Mouse (Mus musculus): ENCODE data around the gene Dab1. TPM values are rescaled to one million over a fixed set of nuclear protein-coding genes. Genes with fewer than 3 reads are reported as not detected.

The Dab1 gene
- polyA plus RNA-seq, 1 experiment from 2014 or later: 66.3 TPM

DNA sequence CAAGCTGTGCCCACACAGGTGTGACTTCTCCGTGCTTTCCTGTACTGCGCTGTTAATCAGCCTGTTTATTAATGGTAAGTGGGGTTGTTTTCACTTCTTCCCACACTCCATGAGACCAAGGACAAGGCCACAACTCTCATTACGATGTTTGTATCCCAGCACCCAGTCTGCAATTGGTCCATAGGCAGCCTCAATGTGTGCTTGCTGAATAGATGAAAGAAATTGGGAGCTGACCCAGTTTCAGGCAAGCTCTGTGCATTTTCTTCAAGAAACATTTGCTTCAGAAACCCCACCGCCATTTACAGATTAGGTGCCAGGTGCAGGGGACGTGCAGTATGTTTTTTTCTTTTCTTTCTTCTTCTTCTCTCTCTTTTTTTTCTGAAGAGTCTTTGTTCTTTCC lies 447.7 kb downstream of the Dab1 start:
- Histone ChIP-seq H3K9ac (replicated peaks) (no peak overlapping the region), H3K9me3 (no peaks in the 10 kb centered on the region), H3K4me3 (no peak overlapping the region), H3K4me2 (replicated peaks) (no peak overlapping the region), H3K27me3 (no peaks in the 10 kb centered on the region), H3K27ac (replicated peaks) (no peak overlapping the region; the same call in 1 of the 2 replicates), H3K36me3 (no peaks in the 10 kb centered on the region), H3K4me1 (peaks cover 12% of the 10 kb centered on the region)
- no peak for ATAC-seq (ENCODE audit: low FRiP score, low read depth)
- WGBS: 70% methylated on average over 5 of the region's 5 CpGs

DNA sequence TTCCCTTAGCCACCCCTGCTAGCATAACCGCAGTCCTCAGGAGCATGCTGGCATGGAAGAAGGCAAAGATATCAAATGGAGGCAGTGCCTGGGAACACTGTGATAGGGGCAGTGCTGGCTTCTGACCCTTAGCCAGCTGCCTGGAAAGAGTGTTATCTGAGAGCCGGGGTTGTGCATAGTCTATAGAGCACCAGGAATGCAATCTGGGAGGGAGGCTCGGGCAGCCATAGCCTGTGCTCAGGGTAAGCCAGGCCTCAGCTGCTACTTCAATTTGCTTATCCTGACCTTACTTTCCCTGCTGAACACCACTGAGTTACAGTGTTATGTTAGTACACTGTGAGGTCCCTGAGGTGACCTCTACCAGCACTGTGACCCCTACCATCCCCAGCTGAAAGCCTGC lies 448.6 kb downstream of the Dab1 start:
- Histone ChIP-seq H3K27ac (replicated peaks) (no peak overlapping the region), H3K9ac (replicated peaks) (no peak overlapping the region), H3K9me3 (no peaks in the 10 kb centered on the region), H3K36me3 (no peaks in the 10 kb centered on the region), H3K4me1 (peaks cover 12% of the 10 kb centered on the region), H3K27me3 (no peaks in the 10 kb centered on the region), H3K4me2 (replicated peaks) (no peak overlapping the region), H3K4me3 (no peak overlapping the region)
- ATAC-seq (ENCODE audit: low FRiP score, low read depth): no peak
- WGBS: 40% methylated on average over 3 of the region's 3 CpGs

DNA sequence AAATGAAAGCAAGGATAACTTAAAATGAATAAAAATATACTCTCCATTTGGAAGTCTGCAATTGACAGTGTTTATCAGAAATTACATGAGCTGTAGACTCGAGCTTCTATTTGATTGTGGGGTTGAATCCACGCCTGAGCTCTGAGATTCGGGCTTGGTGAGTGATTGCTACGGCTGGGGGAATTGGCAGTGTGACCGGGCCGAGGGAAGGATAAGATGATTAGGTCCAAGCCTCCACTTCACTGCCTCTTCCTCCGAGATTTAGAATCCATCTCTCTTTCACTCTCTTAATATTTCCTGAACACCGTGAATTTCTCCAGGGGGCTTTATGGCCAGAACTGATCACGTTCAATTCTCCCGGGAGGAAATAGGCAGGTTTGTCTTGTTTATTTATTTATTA lies 452.1 kb downstream of the Dab1 start:
- H3K36me3 ChIP-seq: no peaks in the 10 kb centered on the region
- no peak for ATAC-seq (ENCODE audit: low FRiP score, low read depth)
- peaks cover 20% of the 10 kb centered on the region for H3K4me1 ChIP-seq
- WGBS: 50% methylated on average over 10 of the region's 10 CpGs
- no peak overlapping the region for H3K27ac ChIP-seq (replicated peaks)
- no peak overlapping the region for H3K4me2 ChIP-seq (replicated peaks)
- no peak overlapping the region for H3K4me3 ChIP-seq
- peaks cover 5% of the 10 kb centered on the region; the same call in 1 of the 2 replicates for H3K27me3 ChIP-seq
- no peak overlapping the region for H3K9ac ChIP-seq (replicated peaks)
- H3K9me3 ChIP-seq: no peaks in the 10 kb centered on the region

DNA sequence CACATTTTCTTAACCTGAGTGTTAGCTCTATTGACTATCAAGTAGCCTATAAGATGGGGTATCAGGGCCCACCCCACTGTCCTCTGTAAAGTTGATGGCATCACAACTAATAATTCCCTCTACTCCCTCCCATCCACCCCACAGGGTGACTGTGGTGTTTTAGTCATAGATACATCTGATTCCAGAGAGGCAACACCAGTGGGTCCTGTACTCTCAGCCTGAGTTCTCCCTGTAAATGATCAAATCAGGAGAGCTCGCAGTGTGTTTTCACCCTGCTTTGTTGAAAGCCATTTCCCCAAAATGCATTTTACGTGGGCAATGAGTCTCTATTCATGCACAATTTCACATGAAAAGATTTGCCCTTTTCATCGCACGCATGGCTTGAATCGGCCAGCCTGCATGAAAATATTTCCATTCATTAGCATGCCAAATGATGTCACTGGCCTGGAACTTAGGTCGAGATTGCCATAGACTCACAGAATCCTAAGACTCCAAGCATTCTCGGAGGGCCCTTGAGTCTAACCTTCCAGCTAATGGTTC lies 454.8 kb downstream of the Dab1 start:
- WGBS: 27% methylated on average over 7 of the region's 7 CpGs
- Histone ChIP-seq H3K27me3 (peaks cover 5% of the 10 kb centered on the region; the same call in 1 of the 2 replicates), H3K36me3 (no peaks in the 10 kb centered on the region), H3K4me1 (peaks cover 11% of the 10 kb centered on the region), H3K9ac (replicated peaks) (no peak overlapping the region), H3K9me3 (no peaks in the 10 kb centered on the region), H3K4me3 (no peak overlapping the region), H3K27ac (replicated peaks) (peak overlapping the region; percentile 31; the same call in 1 of the 2 replicates), H3K4me2 (replicated peaks) (no peak overlapping the region)
- peak; percentile 49; the same call in 1 of the 2 replicates for ATAC-seq (ENCODE audit: low FRiP score, low read depth)

DNA sequence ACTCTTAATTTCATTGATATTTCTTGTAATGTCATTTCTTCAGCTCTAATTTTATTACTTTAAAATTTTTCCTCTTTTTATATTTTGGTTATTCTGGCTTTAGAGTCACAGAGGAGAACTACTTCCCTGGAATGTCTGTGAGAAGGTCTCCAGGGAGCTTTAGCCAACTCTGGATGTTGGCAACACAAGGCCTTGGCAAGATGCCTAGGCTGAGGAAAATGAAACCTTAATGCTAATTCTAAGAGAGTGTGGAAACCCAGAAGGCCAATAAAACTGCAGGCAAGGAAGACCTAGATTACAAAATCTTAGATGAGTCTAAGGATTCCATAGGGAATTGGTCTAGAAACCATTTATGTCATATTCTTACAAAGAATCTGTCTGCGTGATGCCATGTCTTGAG lies 458.6 kb downstream of the Dab1 start:
- 80% methylated on average over 1 of the region's 1 CpGs for WGBS
- no peaks in the 10 kb centered on the region for H3K9me3 ChIP-seq
- peaks cover 5% of the 10 kb centered on the region; the same call in 1 of the 2 replicates for H3K27me3 ChIP-seq
- no peaks in the 10 kb centered on the region for H3K36me3 ChIP-seq
- no peak for ATAC-seq (ENCODE audit: low FRiP score, low read depth)
- H3K4me3 ChIP-seq: no peak overlapping the region
- no peak overlapping the region for H3K4me2 ChIP-seq (replicated peaks)
- peaks cover 11% of the 10 kb centered on the region for H3K4me1 ChIP-seq
- H3K27ac ChIP-seq (replicated peaks): no peak overlapping the region
- no peak overlapping the region for H3K9ac ChIP-seq (replicated peaks)

DNA sequence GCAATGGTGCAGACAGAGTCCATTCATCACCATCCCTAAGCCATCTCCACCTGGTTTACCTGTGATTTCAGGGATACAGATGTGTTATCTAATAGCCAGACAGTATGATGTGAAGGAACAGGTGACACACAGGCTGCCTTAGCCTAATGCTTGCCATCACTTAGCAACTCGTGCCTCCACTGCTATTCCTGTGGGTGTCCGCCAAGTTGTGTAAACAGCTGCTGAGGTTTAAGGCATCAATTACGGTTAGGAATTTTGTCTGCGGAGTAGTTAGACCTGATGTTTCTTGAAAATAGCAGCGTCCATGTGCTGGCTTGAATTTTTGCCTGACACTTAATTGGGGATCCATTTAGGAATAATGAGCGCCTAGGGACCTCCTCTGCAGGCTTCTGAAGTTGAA lies 487.1 kb downstream of the Dab1 start:
- WGBS: 79% methylated on average over 6 of the region's 6 CpGs
- no peak overlapping the region for H3K27ac ChIP-seq (replicated peaks)
- H3K27me3 ChIP-seq: no peaks in the 10 kb centered on the region
- no peak overlapping the region for H3K4me3 ChIP-seq
- H3K9ac ChIP-seq (replicated peaks): no peak overlapping the region
- no peak for ATAC-seq (ENCODE audit: low FRiP score, low read depth)
- no peaks in the 10 kb centered on the region for H3K36me3 ChIP-seq
- H3K4me1 ChIP-seq: no peaks in the 10 kb centered on the region
- H3K4me2 ChIP-seq (replicated peaks): no peak overlapping the region
- H3K9me3 ChIP-seq: no peaks in the 10 kb centered on the region

DNA sequence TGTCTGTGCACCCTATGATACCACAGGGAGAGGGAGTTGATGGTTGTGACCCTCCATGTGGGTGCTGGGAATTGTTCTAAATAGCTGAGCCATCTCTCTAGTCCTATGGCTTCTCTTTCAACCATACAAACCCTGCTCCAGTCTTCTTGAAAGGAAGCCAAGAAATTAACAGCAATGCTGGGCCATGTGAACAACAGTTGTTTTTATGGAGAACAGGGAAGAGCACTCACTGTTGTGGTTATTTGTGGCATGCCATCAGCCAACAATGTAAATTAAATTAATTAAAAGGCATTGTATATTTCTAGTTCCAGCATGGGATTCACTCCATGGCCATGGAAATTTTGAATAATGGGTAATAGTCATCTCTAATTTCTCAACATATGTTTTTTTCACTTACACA lies 492.5 kb downstream of the Dab1 start:
- Histone ChIP-seq H3K27me3 (no peaks in the 10 kb centered on the region), H3K9me3 (no peaks in the 10 kb centered on the region), H3K4me1 (peaks cover 9% of the 10 kb centered on the region), H3K4me2 (replicated peaks) (no peak overlapping the region), H3K27ac (replicated peaks) (no peak overlapping the region), H3K9ac (replicated peaks) (no peak overlapping the region), H3K4me3 (no peak overlapping the region), H3K36me3 (no peaks in the 10 kb centered on the region)
- ATAC-seq (ENCODE audit: low FRiP score, low read depth): no peak

DNA sequence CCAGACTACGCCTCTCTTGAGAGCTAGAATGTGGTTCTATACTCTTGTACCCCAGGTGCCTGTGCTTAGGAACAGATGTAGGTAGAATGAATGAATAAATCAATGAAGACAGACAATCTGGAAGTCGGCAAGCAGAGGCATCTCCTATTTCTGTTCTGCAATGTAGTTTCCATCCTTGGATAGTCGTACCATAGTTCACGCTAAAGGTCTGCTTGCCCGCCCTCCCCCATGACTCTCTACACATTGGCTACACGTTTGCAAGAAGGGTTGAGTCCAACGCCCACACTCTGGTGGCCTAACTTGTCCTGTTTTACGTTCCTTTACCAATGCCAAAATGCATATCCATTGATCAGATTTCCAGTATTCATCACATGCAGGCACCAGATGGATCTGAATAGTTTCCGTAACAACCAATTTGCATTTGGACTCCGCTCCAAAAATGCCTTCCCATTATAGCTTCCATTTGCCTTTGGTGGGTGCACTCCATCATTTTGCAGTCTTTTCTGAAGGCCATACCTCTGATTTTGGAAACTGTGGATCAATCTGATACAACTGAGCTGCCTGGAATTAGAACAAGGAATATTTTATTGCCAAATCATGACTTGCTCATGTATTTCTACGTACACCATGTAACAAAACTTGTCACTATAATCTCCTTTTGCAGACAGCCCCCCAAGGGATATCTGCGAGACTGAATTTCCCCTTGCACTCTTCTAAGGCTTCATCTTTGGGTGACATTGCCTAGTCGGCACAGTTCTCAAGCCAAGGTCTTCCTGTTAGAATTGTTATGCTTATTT lies 494.2 kb downstream of the Dab1 start:
- Histone ChIP-seq H3K9ac (replicated peaks) (no peak overlapping the region), H3K4me2 (replicated peaks) (no peak overlapping the region), H3K9me3 (no peaks in the 10 kb centered on the region), H3K4me1 (peaks cover 9% of the 10 kb centered on the region), H3K36me3 (no peaks in the 10 kb centered on the region), H3K27me3 (no peaks in the 10 kb centered on the region), H3K27ac (replicated peaks) (no peak overlapping the region), H3K4me3 (no peak overlapping the region)
- 80% methylated on average over 13 of the region's 13 CpGs for WGBS
- no peak for ATAC-seq (ENCODE audit: low FRiP score, low read depth)

DNA sequence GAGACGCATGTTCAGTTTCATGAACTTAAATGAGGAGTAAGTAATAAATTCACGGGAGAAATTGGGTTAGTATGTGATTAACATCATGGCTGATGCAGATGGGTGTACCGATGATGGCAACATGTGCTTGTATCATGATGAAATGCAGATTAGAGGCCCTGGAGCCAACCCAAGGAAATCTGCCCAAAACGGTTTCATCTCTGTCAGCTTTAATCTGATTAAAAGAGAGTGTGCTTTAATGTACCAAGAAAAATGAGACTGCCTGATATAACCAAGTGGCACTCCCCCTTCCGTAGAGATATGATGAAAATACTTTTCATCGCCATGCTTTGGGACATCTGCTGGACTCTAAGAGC lies 494.8 kb downstream of the Dab1 start:
- no peaks in the 10 kb centered on the region for H3K27me3 ChIP-seq
- no peaks in the 10 kb centered on the region for H3K36me3 ChIP-seq
- H3K9me3 ChIP-seq: no peaks in the 10 kb centered on the region
- no peak overlapping the region for H3K27ac ChIP-seq (replicated peaks)
- ATAC-seq (ENCODE audit: low FRiP score, low read depth): no peak
- H3K4me1 ChIP-seq: peaks cover 9% of the 10 kb centered on the region
- no peak overlapping the region for H3K4me3 ChIP-seq
- no peak overlapping the region for H3K9ac ChIP-seq (replicated peaks)
- 86% methylated on average over 6 of the region's 6 CpGs for WGBS
- no peak overlapping the region for H3K4me2 ChIP-seq (replicated peaks)

DNA sequence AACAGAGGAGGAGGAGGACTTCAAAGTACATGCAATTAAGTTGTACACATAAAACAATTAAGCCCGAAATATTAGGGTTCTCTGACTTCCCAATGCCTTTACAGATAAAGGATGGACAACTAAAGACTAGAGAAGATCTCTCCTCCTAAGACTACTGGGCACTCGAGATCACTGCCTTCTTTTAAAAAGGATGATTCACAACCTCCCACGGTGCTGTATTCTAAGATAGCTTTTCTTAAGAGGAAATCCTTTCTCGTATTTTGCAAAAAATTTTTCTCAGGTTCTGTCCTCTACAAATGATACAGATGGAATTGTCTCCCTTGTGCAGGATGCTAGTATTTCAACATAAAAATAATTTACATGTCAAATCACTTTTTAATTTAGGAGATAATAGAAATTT lies 500.9 kb downstream of the Dab1 start:
- Histone ChIP-seq H3K9me3 (no peaks in the 10 kb centered on the region), H3K9ac (replicated peaks) (no peak overlapping the region), H3K27ac (replicated peaks) (no peak overlapping the region), H3K4me1 (no peaks in the 10 kb centered on the region), H3K36me3 (no peaks in the 10 kb centered on the region), H3K27me3 (no peaks in the 10 kb centered on the region), H3K4me2 (replicated peaks) (no peak overlapping the region), H3K4me3 (no peak overlapping the region)
- WGBS: 83% methylated on average over 4 of the region's 4 CpGs
- ATAC-seq (ENCODE audit: low FRiP score, low read depth): no peak

DNA sequence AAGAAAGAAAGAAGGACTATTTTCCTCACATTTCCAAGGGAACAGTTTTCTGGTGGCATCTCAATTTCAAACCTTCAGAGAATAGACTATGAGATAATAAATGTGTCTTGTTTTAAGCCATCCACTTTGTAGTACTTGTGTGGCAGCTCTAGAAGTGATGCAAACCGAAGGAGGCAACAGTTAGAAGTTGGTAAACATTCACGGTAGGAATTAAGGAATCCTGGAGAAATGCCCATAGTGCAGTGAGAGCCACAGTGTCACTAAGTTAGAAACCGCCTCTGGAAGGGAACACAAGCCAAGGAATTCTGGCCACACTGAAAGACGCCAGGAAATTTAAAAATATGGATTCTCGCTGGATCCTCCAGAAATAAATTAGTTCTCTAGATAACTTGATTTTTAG lies 502.8 kb downstream of the Dab1 start:
- Histone ChIP-seq H3K9me3 (no peaks in the 10 kb centered on the region), H3K4me1 (no peaks in the 10 kb centered on the region), H3K36me3 (no peaks in the 10 kb centered on the region), H3K4me2 (replicated peaks) (no peak overlapping the region), H3K9ac (replicated peaks) (no peak overlapping the region), H3K27me3 (no peaks in the 10 kb centered on the region), H3K27ac (replicated peaks) (no peak overlapping the region), H3K4me3 (no peak overlapping the region)
- 93% methylated on average over 5 of the region's 5 CpGs for WGBS
- ATAC-seq (ENCODE audit: low FRiP score, low read depth): no peak

DNA sequence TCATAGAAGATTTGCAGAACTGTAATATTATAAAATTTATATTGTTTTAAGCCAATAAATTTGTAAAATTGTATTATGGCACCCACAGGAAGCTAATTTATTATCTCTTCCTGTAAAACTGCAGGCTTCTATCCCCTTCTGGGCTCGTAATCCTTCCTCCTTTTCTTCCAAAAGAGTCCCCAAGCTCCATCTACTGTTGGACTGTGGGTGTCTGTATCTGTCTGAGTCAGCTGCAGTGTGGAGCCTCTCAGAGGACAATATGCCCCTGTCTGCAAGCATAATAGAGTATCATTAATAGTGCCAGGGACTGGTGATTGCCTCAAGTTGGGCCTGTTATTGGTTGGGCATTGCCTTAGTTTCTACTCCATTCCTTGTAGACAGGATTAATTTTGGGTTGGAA lies 503.2 kb downstream of the Dab1 start:
- WGBS: 69% methylated on average over 1 of the region's 1 CpGs
- Histone ChIP-seq H3K27ac (replicated peaks) (no peak overlapping the region), H3K4me2 (replicated peaks) (no peak overlapping the region), H3K36me3 (no peaks in the 10 kb centered on the region), H3K9ac (replicated peaks) (no peak overlapping the region), H3K9me3 (no peaks in the 10 kb centered on the region), H3K4me1 (no peaks in the 10 kb centered on the region), H3K4me3 (no peak overlapping the region), H3K27me3 (no peaks in the 10 kb centered on the region)
- no peak for ATAC-seq (ENCODE audit: low FRiP score, low read depth)

DNA sequence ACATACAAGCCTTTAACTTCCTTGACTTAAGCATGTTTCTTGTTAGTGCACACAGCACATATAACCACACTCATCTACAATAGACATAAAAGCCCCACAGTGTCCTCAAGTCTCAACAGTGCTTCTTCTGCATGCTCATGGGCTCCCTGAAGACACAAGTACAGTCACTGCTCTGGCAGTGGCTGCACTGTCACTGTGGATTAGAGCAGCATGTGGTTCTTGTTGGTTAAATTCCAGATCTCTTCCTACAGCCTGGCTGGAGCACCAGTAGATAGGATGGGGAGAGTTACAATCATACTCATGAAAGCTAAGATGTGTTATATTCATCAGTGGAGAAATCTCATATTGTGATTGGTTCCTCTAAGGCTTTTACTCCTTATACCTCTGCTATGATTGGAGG lies 534.5 kb downstream of the Dab1 start:
- ATAC-seq (ENCODE audit: low FRiP score, low read depth): no peak
- H3K27ac ChIP-seq (replicated peaks): no peak overlapping the region
- no peak overlapping the region for H3K4me3 ChIP-seq
- H3K9ac ChIP-seq (replicated peaks): no peak overlapping the region
- H3K36me3 ChIP-seq: no peaks in the 10 kb centered on the region
- no peak overlapping the region for H3K4me2 ChIP-seq (replicated peaks)
- H3K9me3 ChIP-seq: no peaks in the 10 kb centered on the region
- H3K4me1 ChIP-seq: no peaks in the 10 kb centered on the region
- H3K27me3 ChIP-seq: no peaks in the 10 kb centered on the region
